Mouse (Mus musculus) brain, embryonic 14.5 days (tissue): ENCODE results near the gene Acd.

Source experiments
- CTCF ChIP-seq: fragments of 200-500 bp; IDR thresholded peaks from 2 replicates; pipeline ENCODE4 v1.5.1; 2012; ENCODE audit warnings: inconsistent platforms, mild to moderate bottlenecking, moderate library complexity, borderline replicate concordance; ENCODE audit not compliant: insufficient read depth, insufficient read length; ENCODE audit errors: extremely low read depth
- POLR2A ChIP-seq: fragments of 200-500 bp; IDR thresholded peaks from 2 replicates; pipeline ENCODE4 v1.6.1; 2012; ENCODE audit warnings: mild to moderate bottlenecking, inconsistent platforms, borderline replicate concordance; ENCODE audit not compliant: poor library complexity, insufficient read depth, insufficient read length, severe bottlenecking; ENCODE audit errors: extremely low read depth

DNA sequence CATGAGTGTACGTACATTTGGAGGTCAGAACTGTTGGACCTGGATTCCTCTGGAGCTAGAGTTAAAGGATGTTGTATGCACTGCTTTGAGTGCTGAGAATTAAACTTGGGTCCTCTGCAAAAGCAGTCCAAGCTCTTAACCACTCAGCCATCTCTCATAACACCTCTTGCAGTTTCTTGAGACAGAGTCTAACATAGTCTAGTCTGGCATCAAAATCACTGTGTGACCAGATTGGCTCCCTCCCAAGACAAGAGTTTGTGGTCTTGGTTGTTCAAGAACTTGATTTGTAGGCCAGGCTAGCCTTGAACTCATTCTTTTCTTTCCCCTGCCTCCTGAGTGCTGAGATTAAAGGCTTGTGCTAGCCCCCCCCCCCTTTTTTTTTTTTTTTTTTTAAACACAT lies 52.0 kb downstream of the Acd start:
- no peak for TF ChIP-seq POLR2A
- no peak for TF ChIP-seq CTCF
